Mouse (Mus musculus) bone marrow macrophage, adult 2 months (primary cell): Measurements from ENCODE around the gene Mtrex.

Experiments
- CTCF ChIP-seq: IDR thresholded peaks from 2 replicates; pipeline ENCODE4 v1.5.1; 2012; ENCODE audit warnings: low read depth, mild to moderate bottlenecking, low read length, moderate library complexity
- POLR2A ChIP-seq: IDR thresholded peaks from 2 replicates; pipeline ENCODE4 v1.6.1; 2012; ENCODE audit warnings: mild to moderate bottlenecking, low read depth, low read length, borderline replicate concordance

DNA sequence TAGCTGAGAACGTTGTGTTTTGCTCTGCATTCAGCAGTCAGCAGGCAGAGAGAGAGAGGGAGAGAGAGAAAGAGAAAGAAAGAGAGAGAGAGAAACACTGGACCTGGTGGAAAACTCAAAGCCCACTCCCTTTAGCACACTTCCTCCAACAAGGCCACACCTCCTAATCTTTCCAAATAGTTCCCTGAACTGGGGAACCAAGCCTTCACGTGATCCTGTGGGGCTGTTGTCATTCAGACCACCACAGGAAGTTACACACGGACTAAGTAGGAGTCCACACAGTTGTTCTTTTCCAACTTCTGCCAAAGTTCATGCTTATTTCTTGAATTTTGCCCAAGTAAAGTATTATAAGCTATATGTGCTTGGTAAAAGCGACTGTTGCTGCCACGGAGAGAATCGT, 18.7 kb upstream of the Mtrex start:
- no peak for TF ChIP-seq POLR2A
- no peak for TF ChIP-seq CTCF
